Mouse (Mus musculus): ENCODE results near the gene Iba57. TPM values are rescaled to one million over a fixed set of nuclear protein-coding genes. Genes with fewer than 3 reads are reported as not detected.

Gene Iba57
- total RNA-seq, 2 experiments from 2014 or later = 18.5 to 22.2 TPM

DNA sequence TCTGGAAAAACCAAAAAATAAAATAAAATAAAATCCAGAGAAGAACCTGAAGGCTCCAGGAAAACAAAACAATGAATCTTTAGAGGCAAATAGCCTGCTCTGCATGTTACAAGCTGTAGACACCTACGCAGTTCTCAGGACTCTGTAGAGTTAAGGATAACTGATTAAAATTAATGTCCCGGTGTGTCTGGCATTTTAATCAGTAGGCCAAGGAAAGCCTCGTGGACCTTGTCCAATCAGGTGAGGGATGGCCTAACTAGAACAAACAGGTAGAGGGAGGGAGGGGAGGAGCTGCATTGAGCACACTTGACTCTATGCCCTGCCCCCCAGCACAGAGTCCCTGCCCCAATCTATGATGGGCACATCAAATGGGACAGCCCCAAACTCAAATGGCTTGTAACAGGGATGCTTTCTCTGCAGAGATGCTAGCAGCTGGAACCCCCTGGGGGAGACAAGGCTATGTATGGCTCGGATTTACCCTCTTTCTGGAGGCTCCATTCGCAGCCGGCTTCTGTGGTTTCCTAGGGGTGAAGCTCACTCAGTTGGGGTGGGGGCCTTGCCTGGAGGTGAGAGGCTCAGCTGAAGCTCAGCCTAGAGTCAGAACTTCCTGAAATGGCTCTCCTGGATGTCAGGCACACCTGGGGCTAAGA lies 10.8 kb upstream of the Iba57 start:
- no peak for DNase-seq

GRCm38 (mm10) chr11:59170549-59170948 lies 7.0 kb upstream of the Iba57 start:
- DNase-seq = no peak

- DNase-seq = no peak
These were observed 6.3 kb upstream of the Iba57 start for GRCm38 (mm10) chr11:59169807-59170206.

GRCm38 (mm10) chr11:59165616-59166241 lies 2.2 kb upstream of the Iba57 start:
- no peak for DNase-seq

DNA sequence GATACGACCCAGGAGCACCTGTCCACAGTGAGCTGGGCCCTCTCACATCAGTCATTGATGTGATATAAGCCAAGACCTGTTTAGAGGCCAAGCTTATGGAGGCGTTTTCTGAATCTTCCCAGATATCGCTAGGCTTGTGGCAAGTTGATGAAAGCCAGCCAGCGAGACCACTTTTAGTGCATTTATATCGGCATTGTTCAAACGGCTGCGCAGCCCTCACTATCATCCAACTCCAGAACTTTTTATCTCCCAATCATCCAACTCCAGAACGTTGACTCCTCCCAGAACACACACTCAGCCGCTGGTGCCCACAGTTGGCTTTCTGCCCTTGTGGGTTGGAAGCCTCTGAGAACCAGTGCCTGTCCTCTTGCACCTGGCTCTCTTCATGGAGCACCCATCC lies 845 bp upstream of the Iba57 start:
- DNase-seq = no peak

- DNase-seq = no peak
These were observed 890 bp downstream of the Iba57 start for GRCm38 (mm10) chr11:59162443-59163254.

GRCm38 (mm10) chr11:59161398-59161797 lies 2.1 kb downstream of the Iba57 start:
- DNase-seq = no peak

GRCm38 (mm10) chr11:59159558-59159957 lies 4.0 kb downstream of the Iba57 start:
- DNase-seq = no peak

- no peak for DNase-seq
These were observed 4.4 kb downstream of the Iba57 start for GRCm38 (mm10) chr11:59159099-59159498.

DNA sequence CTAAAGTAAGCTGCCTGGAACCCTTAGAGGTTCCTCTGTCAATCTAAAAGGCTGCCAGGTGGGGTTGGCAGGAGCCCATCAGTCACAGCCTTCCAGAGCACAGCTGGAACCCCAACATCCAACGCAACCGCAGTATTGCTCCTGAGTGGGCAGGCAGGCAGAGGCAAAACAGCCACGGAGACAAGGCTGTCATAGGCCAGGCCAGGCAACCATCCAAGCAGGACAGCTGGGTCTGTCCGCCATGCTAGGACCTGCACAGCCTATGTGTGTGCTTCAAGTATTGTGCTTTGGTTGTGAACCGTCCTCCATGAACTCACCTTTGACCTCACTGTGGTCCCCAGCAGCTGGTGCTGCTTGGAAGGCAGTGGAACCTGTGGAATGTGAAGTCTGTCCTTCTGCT lies 7.6 kb downstream of the Iba57 start:
- no peak for DNase-seq

DNA sequence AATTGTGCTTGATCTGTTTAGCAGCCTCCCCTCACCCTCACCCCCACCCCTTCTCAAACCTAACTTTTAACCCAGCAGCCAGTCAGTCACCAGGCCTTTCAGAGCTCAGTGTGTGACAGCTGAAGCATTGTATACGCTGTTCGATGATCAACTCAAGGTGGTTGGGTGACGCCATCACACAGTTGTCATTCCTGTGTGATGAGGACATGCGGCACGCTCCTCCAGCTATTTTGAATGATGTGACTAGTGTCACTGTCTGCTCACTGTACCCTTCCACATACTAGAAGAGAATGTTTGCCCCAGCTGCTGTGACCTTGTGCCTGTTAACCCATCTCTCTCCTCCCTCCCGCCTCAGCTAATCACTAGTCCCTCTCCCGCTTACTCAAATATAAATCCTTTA lies 9.3 kb downstream of the Iba57 start:
- DNase-seq = peak; percentile 45 to 61

GRCm38 (mm10) chr11:59151729-59152128 lies 11.8 kb downstream of the Iba57 start:
- no peak for DNase-seq

DNA sequence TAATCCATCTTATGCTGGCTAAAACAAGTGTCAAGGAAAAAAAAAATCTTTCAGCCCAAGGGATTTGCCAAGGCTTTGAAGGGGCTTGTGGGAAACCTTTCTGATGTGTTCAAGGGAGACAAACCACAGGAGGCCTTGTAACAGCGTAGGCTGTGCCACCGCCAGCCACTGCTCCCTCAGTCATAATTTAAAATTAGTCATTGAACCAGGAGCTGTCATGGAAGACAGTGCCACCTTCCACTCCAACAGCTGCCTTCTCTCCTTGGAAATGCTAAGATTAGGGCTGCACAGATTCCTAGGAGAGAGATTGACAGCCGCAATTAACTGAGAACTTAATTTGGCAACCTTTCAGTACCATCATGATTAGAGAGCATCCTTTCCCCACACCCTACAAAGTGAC lies 14.2 kb downstream of the Iba57 start:
- DNase-seq = peak; percentile 32 to 53

DNA sequence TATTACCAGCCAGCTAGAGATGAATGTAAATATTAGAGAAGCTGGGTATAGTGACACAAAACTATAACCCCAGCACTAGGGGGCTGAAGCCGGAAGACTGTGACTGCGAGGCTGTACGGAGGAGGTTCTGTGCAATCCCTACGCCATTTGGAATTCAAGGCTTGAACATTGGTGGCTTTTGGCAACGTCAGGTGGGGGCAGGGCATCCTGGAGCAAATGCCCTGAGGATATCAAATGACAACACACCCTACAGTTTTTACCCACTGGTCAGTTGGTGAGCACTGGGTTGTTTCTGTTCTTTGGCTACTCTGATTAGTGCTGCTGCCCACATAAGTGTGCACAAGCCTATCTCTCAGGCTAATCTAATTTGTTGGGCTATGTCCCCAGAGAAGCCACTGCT lies 20.6 kb downstream of the Iba57 start:
- no peak for DNase-seq

DNA sequence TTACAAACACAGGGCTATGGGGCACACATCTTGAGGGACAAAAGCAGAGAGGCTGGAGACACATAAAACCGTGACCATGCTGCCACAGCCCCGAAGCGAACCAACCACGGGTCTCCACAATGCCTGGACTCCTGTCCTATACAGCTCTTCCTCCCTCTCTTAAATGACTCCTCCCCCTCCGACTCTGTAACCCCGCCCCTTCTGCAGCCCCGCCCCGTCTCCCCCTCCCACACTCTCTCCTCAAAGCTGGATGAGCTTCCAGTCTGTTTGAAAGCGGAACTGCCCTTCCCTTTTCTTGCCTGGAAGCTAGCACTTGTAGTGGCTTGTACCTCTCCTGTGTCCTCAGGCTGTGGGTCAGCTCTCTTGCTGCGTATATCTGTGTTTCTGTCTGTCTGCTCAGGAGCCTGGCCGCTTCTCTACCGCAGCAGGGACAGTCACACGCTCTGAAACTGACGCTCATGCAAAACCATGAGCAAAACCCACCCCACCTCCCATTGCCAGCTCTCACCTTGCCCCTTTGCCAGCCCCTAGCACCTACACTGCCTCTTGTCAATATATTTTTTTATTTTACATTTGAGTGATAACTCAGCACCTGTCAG lies 21.7 kb downstream of the Iba57 start:
- DNase-seq = no peak

DNA sequence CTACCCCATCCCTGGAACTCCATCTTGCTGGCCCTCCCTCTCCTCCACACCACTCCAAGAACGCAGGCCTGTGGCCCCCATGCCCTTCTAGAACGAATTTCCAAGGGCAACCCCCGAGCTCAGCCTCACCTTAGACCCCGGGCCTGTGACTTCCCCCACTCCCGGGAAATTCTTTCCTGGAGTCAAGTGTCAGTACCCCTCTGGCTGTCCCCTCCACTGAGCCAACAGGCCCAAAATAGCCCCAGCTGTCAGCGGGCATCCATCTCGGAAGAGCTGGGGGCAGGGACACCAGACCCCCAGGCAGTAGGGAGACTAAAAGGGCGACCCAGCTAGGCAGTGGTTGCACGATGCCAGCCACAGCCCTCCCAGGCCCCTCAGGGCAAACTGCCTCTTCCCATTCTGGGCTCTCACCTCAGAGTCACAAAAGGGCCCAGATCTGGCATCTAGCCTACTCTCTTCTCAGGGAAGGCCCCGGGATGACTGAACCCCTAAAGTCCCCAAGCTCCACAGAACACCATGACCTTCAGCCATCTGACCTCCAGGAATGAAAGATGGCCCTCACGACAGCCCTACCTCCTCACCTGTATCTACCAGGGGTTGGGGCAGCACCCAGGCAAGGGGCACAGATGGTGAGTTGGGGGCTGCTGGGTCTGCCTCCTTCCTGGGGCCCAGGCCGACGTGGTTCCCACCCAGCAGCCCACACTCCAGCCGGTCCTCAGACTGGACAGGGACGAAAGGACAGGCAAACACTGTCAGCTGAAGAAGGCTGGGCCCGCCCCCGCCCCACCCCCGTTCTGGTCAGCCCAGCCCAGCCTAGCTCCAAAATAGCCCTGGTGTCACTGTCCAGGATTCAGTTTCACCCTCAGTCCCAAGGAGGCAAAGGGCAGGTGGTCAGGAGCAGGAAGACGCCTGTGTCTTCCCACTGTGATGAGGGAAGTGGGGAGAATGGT lies 24.7 kb downstream of the Iba57 start:
- no peak for DNase-seq

DNA sequence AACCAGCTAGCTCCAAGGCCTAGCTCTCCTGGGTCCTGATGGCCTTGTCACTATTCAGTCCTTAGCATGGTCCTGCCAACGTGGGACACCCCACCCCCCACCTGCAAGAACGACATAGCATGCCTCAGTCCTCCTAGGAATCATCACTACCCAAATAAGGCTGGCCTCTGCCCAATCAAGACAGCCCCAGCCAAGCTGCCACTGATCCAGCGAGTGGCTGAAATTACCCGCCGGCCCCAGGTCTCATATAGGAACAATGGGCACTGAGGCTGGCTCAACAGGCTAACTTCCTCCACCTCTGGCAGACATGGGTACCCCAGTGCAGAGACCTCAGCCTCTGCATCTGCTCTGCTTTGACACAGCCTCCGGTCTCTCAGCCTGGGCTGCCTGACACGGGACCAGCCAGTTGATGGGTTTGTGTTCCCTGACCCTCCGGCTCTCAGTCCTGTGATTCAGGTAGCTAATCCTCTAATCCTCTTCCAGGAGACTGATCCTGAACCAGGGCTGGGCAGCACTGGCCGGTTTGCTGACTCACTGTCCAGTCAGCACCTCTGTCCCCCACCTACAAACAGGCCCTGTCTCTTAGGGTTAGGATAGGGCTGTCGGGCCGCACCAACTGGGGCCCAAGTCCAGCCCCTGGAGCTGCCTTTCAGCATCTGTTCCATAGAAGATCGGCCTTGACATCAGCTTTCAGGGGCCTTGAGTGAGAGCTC lies 26.4 kb downstream of the Iba57 start:
- DNase-seq = no peak

DNA sequence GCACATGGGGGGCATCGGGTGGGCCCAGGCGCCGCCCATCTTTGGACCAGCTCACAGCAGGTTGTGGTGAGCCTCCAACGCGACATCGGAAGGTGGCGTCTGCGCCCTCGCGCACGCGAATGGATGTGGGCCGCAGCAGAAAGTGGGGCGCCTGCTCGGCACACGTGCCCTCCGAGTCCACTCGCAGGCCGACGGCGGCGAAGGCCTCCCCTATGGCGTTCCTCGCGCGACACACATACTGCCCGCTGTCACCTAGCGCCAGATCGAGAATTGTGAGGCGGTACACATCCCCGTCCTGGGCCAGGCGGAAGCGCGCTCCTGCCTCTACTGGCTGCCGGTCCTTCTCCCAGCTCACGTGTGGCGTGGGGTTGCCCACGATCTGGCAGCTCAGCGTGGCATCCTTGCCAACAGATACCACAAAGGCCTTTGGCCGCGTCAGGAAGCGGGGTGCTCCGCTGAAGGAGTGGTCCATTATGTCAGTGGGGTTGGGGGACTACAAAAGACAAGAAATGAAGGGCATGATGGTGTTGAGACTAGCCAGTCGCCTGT lies 27.6 kb downstream of the Iba57 start, which contains the start of gene Obscn:
Gene Obscn, minus strand, starts transcription at position 499 of the 549 bp plus-strand sequence.
- no peak for DNase-seq

DNA sequence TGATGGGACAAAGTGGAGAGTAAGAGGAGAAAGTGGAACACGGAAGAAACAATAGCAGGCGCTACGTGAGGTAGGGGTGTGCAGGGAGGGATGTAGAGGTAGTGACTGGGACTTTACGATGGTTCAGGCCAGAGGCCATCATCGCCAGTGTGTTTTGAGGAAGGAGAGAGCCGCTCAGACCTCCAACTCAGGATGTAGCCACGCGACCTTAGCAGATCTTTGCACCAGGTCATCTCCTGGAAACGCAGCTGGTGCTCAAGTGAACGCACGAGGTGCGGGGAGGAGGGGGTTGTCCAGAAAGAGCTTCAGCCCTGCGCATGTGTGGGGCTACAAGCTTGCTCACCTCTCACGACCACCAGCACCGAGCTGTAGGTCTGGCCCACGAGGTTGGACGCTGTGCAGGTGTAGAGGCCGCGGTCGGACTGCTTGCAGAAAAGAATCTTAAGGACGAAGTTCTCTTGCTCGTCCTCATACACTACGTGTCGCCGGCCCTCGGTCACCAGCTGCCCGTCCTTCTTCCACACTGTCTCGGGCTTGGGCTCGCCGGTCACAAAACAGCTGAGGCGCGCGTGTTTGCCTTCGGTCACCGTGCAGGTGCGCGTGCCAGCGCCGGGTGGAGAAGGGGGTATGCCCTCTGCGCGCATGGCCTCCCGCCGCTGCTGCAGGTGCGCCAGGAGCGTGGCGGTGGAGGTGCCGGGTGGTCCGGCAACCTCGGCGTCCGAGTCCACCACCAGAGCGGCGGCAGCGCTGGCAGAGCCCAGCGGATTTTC lies 28.3 kb downstream of the Iba57 start:
- no peak for DNase-seq

Measured in adrenal gland, postnatal 36 days (tissue).